Mouse (Mus musculus): ENCODE measurements around the gene Paqr4.
A peak's percentile ranks its signal among the peaks of the same experiment; 100 is the strongest.

Paqr4 gene

DNA sequence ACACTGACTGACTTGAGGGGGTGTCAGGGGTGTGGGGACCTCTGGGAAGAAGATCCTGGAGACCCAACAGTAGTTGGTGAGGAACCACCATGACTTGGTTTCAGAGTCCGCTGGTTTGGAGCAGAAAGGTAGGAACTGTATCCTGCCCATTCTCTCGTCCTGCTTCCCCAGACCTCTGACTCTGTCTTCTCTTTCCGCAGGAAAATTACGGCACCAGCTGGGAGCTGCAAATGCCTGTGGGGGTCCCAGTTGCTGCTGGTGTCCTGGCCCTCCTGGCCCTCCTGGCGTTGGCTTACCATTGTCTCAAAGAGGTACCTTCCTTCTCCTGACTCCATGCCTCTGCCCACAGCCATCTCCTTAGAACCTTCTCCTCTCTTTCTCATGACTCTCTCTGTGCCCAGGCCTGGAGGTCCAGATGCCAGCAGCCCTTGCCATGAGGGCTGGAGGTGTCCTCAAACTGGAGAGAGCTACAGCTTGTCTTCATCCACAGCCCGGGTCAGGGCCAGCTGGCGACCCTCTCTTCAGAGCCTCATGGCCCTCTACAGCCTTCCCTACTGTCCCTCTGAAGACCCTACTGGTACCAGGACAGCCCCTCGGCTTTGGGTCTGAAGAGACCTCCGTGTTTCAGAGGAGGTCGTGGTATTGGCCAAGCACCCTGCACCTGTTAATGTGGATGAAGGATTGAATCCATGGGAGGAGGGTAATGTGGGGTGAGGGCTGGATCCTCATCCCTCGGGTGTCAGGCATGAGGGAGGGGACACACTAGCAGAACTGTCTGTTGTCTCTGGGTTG is 8.9 kb upstream of the Paqr4 start:
- DNase-seq (ENCODE audit: low read depth, low spot score), result no peak

DNA sequence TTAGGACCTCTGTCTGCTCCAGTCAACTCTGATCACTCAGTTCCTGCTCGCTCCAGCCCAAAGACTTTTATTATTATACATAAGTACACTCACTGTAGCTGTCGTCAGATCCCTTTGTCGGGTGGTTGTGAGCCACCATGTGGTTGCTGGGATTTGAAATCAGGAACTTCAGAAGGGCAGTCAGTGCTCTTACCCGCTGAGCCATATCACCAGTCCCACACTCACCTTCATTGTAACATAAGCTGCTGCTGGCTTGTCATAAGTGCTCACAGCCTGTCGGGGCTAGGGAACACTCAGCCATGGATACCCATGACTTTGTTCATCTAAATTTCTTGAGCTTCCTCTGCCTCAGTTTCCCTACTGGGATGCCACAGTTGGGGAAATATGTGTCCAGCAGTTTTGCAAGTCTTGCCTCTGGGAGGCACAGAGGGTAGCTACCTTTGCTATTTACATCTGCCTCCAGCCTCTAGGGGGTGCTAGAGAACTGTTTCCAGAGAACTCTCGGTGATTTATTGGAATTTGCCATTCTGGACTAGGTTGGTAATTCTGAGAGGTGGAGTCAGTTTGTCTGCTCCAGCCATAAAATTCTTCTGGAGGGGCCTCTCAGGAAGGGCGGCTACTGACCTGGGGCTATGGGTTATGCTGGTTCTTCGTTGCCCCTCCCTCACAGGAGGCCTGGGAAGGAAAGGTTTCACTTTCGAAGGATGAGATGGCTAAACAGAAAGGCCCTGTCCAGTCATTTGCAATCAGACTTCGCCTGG is 8.1 kb upstream of the Paqr4 start:
- peak; percentile 83 for DNase-seq (ENCODE audit: low read depth, low spot score)

DNA sequence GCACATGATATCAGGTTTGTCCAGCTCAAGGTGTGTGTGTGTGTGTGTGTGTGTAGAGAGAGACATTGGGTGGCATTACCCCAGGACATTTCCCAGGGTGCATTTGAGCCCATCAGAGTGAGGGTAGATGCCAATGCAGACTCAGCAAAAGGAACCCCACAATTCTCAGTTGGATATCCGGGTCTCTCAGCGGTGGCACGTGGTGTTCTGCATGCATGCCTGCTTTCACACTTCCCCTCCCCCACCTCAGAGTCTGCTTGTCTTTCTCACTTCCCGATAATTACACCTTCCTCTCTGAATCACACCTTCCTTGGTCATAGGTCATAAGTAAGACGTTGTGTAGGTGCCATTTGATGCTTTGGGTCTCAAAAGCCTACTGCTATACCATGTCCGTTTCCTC is 7.4 kb upstream of the Paqr4 start:
- DNase-seq (ENCODE audit: low read depth, low spot score), result no peak

- DNase-seq (ENCODE audit: low read depth, low spot score), result no peak
Observed at GRCm38 (mm10) chr17:23747471-23747870, 6.8 kb upstream of the Paqr4 start.

- DNase-seq (ENCODE audit: low read depth, low spot score), result no peak
Observed at GRCm38 (mm10) chr17:23746767-23747166, 6.1 kb upstream of the Paqr4 start.

- DNase-seq (ENCODE audit: low read depth, low spot score), result no peak
Observed at GRCm38 (mm10) chr17:23746311-23746710, 5.6 kb upstream of the Paqr4 start.

DNA sequence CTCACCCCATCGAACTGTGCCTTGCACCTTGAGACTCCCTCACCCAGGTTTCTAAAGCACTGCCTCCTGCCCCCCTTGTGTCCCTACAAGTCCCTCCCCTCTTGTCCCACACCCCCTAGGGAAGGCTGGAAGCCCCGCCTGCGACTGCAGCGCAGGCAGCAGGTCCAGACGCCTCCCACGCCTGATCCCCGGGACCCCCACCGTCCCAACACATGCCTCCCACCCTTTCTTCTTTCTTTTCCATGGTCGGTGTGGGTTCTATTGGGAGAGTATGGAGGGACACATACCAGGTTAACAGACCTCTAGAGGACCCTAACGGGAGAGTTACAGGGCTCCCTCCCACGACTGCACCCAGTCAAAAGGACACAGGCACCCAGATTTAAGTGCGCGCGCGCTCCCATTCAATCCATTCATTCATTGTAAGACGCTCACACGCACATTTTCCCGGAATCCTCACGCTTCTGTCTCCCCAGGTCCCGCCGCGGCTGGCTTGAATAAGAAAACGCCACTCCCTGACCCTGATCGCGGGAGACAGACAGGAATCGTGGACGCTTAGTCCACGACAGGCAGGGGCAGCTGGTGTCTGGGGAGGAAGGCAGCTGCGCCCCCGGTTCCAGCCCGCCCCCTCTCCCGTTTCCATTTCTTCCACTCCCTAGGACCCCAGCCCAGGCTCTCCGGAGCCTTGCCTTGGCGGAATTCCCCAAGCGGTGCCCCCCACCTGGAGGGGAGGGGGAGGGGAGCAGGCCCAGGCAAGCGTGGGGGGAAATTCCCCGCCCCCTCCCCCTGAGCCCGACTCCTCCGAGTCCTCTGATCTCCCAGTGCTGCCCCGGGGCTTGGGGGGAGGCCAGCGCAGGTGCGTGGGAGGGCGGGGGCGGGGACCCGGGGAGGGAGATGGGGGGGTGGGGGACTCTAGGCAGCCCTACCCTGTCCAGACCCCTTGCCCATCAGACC is 4.9 kb upstream of the Paqr4 start, which contains the start of gene Kremen2:
Gene Kremen2 (minus strand): TSS at position 533 of the 951 bp plus-strand sequence.
- DNase-seq (ENCODE audit: low read depth, low spot score), result no peak

- no peak for DNase-seq (ENCODE audit: low read depth, low spot score)
Observed at GRCm38 (mm10) chr17:23744651-23745050, 4.0 kb upstream of the Paqr4 start.

DNA sequence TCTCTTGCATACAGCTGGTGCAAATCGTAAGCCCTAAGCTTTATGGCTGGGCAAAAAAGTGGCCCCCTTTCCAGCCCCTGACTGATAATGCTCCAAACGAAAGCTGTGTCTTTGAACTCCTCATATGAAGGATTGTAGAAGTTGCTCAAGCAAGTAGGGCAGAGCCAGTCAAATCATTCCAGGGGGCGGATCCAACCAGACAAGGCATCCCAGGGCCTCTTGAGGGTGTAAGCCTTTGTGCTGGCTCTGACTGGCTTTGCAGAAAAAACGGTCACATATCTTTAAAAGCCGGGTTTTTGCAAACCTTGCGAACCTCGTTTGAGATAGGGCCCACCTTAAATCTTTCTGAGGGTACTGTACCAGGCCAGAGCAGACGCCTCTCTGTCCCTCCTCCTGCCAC is 3.4 kb upstream of the Paqr4 start:
- no peak for DNase-seq (ENCODE audit: low read depth, low spot score)

- no peak for DNase-seq (ENCODE audit: low read depth, low spot score)
Observed at GRCm38 (mm10) chr17:23742941-23743340, 2.3 kb upstream of the Paqr4 start.

- DNase-seq (ENCODE audit: low read depth, low spot score), result no peak
Observed at GRCm38 (mm10) chr17:23742210-23742793, 1.6 kb upstream of the Paqr4 start.

GRCm38 (mm10) chr17:23741359-23742209 is 917 bp upstream of the Paqr4 start:
- no peak for DNase-seq (ENCODE audit: low read depth, low spot score)

- DNase-seq (ENCODE audit: low read depth, low spot score), result peak; percentile 80
Observed at GRCm38 (mm10) chr17:23740136-23740584, 507 bp downstream of the Paqr4 start.

DNA sequence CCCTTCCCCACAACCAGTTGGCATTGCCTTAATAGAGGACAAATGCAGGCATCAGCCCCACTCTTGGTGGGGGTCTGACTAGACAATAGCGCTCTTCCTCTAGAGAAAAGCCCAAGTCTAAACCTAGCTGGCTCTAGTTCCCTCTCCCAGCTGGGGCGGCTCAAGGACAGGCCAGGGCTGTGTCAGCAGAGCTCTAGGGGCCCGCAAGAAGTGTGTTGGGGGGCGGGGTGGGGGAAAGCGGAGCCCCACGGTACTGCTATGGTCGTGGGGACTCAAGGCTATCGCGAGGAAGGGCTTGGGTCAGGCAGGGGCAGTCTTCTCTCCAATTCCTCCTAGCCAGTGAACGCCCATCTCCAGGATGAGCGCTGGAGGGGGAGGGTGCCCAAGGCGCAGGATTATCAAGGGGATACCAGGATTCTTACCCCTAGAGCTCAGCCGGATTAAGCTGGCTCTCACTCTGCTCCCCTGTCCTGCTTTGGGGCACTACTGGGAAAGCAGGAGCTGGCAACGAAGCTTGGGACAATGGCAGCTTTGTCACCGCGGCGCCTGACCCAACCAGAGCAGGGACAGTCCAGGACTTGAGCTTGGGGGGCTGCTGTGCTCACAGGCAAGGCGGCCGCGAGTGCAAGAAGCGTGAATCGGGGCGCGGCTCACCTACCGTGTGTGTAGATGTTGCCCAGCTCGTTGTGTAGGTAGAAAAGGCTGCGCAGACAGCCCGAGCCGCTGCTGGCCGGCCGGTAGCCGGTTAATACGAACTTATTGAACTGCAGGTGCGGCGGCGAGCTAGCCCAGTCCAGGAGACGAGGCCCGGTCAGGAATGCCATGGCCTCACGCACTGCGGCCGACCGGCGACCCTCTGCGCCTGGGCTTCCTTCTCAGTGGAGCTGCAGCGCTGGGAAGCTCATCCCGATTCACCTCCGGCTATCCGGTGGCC is 1.2 kb downstream of the Paqr4 start:
- DNase-seq (ENCODE audit: low read depth, low spot score), result no peak

- no peak for DNase-seq (ENCODE audit: low read depth, low spot score)
Observed at GRCm38 (mm10) chr17:23738836-23739201, 1.8 kb downstream of the Paqr4 start.

GRCm38 (mm10) chr17:23737493-23738445 is 2.9 kb downstream of the Paqr4 start:
- DNase-seq (ENCODE audit: low read depth, low spot score), result no peak

GRCm38 (mm10) chr17:23734341-23734740 is 6.3 kb downstream of the Paqr4 start:
- no peak for DNase-seq (ENCODE audit: low read depth, low spot score)

GRCm38 (mm10) chr17:23730441-23730840 is 10.2 kb downstream of the Paqr4 start:
- no peak for DNase-seq (ENCODE audit: low read depth, low spot score)
